Mouse (Mus musculus) heart, embryonic 15.5 days (tissue): Measurements from ENCODE around the gene Asb5. TPM values are rescaled to one million over a fixed set of nuclear protein-coding genes. Genes with fewer than 3 reads are reported as not detected.
A peak's percentile ranks its signal among the peaks of the same experiment; 100 is the strongest.
"Not testable (repeated sequence)": the region's sequence is repeated elsewhere in the genome, so short reads cannot be mapped to it uniquely, and the experiment has no call there.

Experiments
- ATAC-seq: fragments of 200-750 bp; cut with Nextera tagmentation; replicated peaks from 2 replicates; pipeline ENCODE4 v1.8.0; 2017; ENCODE audit warnings: low read depth, moderate TSS enrichment; ENCODE audit not compliant: insufficient number of reproducible peaks, insufficient read depth, low FRiP score
- H3K27ac ChIP-seq: fragments of 300-500 bp; sonication (generic); 2 replicates; pipeline ENCODE4 v1.5.1; 2015; ENCODE audit warnings: mild to moderate bottlenecking, inconsistent platforms
- H3K27me3 ChIP-seq: fragments of 300-500 bp; sonication (generic); 2 replicates; pipeline ENCODE4 v1.6.1; 2015; ENCODE audit warnings: inconsistent platforms
- H3K36me3 ChIP-seq: fragments of 300-500 bp; sonication (generic); 2 replicates; pipeline ENCODE4 v1.6.1; 2015; ENCODE audit warnings: mild to moderate bottlenecking, inconsistent platforms
- H3K4me1 ChIP-seq: fragments of 300-500 bp; sonication (generic); replicated peaks from 2 replicates; pipeline ENCODE4 v1.6.1; 2015; ENCODE audit warnings: inconsistent platforms
- H3K4me2 ChIP-seq: fragments of 300-500 bp; sonication (generic); 2 replicates; pipeline ENCODE4 v1.6.1; 2015; ENCODE audit warnings: inconsistent platforms, mild to moderate bottlenecking, moderate library complexity
- H3K4me3 ChIP-seq: fragments of 300-500 bp; sonication (generic); 2 replicates; pipeline ENCODE4 v1.5.1; 2015; ENCODE audit warnings: mild to moderate bottlenecking, inconsistent platforms
- H3K9ac ChIP-seq: fragments of 300-500 bp; sonication (generic); 2 replicates; pipeline ENCODE4 v1.6.1; 2015; ENCODE audit warnings: mild to moderate bottlenecking, inconsistent platforms
- H3K9me3 ChIP-seq: fragments of 300-500 bp; sonication (generic); replicated peaks from 2 replicates; pipeline ENCODE4 v1.6.1; 2016; ENCODE audit warnings: inconsistent platforms
- WGBS: fragments of 180-500 bp; shearing (Covaris S2); methylation state at CpG from one replicate; pipeline ENCODE4 v1.1.7; 2015; ENCODE audit warnings: mixed read lengths; 5-methylcytosine and 5-hydroxymethylcytosine counted together
- polyA plus RNA-seq: library from polyadenylated mRNA; unstranded; fragments of >200 nt; fragmentation: Nextera tagmentation; extraction: Ambion mirVana; gene quantifications from 2 replicates; pipeline ENCODE4 v1.2.1, GENCODE M21; 2015

The Asb5 gene
- polyA plus RNA-seq, 1 experiment from 2014 or later, result 4.9 TPM

DNA sequence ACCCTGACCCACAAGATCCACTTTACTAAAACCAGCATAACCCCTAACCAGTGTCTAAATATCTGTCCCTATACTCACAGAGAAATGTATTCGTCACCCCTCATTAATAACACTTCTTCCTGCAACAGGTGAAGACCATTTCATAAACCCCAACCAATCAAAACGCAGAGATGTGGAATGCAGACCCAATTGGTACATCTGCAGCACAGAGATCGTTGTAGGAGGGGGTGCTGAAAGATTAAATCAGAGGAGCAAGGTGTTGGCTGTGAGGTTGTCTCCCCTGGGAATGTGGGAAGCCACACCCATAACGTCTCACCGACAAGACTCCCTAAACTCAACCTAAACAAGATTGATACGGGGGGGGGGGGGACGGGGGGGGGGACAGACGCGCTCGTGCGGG lies 20.6 kb upstream of the Asb5 start:
- H3K4me2 ChIP-seq, result peak overlapping the region; percentile 61
- 0 out of 2 replicates have a peak, but pooled peaks cover 3% of the 10 kb centered on the region for H3K4me1 ChIP-seq
- H3K4me3 ChIP-seq, result peak overlapping the region; percentile 38
- no peaks in the 10 kb centered on the region for H3K27me3 ChIP-seq
- no peaks in the 10 kb centered on the region for H3K36me3 ChIP-seq
- WGBS, result 11% methylated on average over 5 of the region's 11 CpGs
- no peak overlapping the region for H3K9ac ChIP-seq
- H3K9me3 ChIP-seq, result no peaks in the 10 kb centered on the region
- no peak overlapping the region for H3K27ac ChIP-seq
- no peak for ATAC-seq

DNA sequence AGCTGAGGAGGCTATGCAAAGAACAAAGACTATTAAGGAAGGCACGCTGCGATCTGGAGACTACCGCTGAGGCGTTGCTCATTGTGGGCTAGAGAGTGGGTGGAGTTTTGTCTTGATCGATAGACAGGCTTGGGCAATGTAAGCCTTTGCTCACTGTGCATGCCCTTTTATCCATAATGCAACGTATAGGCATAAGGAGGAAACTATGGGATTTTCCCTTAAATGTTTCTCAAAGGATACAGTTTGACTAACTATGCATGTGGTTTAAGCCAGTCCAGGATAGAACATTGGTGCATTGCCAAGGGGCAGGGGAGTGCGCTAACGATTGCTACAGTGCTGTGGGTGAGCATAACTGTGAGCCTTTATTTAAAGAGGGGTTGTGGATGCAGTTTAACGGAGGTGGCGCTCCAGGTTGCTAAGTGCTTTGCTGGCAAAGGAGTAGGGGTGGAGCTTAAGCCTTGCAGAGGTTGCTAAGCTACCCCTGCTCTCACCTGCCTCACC lies 20.1 kb upstream of the Asb5 start:
- Histone ChIP-seq H3K27ac (no peak overlapping the region), H3K9me3 (no peaks in the 10 kb centered on the region), H3K4me1 (0 out of 2 replicates have a peak, but pooled peaks cover 3% of the 10 kb centered on the region), H3K4me3 (peak overlapping the region; percentile 38), H3K9ac (no peak overlapping the region), H3K27me3 (no peaks in the 10 kb centered on the region), H3K36me3 (no peaks in the 10 kb centered on the region), H3K4me2 (peak overlapping the region; percentile 61)
- peak; percentile 60; the same call in 1 of the 2 replicates for ATAC-seq
- 4% methylated on average over 10 of the region's 10 CpGs for WGBS

DNA sequence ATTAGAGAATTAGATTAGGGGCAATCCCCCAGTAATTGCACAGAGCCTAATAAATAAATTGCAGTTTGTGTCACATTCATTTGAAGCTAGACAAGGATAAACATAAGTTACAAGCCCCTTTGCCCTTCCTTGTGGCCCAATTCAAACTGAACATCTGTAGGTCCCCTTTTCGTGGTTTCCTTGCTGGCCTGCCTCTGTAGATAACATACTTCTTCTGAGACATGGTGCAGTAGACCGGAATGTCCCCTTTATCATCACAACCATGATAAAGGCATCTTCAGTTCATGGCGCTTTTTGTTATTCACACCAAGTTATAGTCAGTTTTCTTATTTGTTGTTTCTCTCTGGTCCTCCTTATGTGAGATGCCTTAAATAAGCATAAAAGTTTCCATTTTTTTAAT lies 17.6 kb upstream of the Asb5 start:
- H3K36me3 ChIP-seq, result no peaks in the 10 kb centered on the region
- WGBS, result 46% methylated on average over 3 of the region's 3 CpGs
- no peaks in the 10 kb centered on the region for H3K9me3 ChIP-seq
- no peaks in the 10 kb centered on the region for H3K27me3 ChIP-seq
- H3K4me2 ChIP-seq, result no peak overlapping the region
- no peak overlapping the region for H3K4me3 ChIP-seq
- H3K4me1 ChIP-seq, result 0 out of 2 replicates have a peak, but pooled peaks cover 3% of the 10 kb centered on the region
- no peak overlapping the region for H3K9ac ChIP-seq
- no peak for ATAC-seq
- H3K27ac ChIP-seq, result no peak overlapping the region

DNA sequence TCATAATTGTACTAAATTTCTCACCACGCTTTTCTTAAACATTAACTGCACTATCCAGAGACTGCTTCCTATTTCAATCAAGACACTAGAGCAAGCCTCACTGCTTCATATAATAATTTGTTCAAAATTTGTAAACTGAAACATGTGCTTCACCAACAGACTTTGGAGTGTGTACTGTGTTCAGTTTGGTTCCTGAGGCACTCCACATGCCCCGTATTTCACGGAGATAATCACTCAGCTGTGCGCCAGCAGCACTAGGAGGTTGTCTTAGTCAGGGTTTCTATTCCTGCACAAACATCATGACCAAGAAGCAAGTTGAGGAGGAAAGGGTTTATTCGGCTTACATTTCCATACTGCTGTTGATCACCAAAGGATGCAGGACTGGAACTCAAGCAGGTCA lies 17.2 kb upstream of the Asb5 start:
- H3K4me1 ChIP-seq, H3K27ac ChIP-seq, H3K4me3 ChIP-seq, H3K27me3 ChIP-seq, H3K4me2 ChIP-seq, ATAC-seq, H3K9me3 ChIP-seq, H3K9ac ChIP-seq, H3K36me3 ChIP-seq: not testable (repeated sequence)
- 75% methylated on average over 5 of the region's 5 CpGs for WGBS

DNA sequence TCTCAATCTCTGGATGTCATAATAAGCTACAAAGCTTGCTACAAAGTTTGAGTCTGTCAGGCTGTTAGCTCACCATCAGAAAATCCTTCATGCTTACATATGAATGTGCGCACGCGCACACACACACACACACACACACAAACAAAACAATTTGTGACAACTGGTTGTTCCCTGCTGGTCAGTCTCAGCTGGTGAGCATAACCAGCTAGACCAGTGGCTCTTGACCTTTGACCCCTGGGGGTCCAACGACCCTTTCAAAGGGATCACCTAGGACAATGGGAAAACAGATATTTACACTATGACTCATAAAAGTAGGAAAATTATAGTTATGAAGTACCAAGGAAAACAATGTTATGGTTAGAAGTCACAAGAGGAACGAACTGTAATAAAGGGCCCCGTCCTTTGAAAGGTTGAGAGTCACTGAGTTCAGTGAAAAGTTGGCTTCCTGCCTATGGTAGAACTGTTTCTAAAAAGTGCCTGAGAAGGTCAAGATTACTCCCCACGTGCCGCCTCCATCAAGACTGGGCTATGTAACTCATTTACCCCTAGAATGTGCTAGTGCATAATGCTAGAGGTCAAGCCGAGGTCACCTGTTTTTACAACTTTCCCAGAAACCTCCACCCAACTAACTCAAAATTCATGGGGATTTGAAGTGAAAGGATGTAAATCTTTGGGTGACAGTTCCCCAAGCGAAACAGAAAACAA lies 10.5 kb upstream of the Asb5 start:
- no peak for ATAC-seq
- WGBS, result 74% methylated on average over 10 of the region's 10 CpGs

GRCm38 (mm10) chr8:54520516-54520915 lies 8.9 kb upstream of the Asb5 start:
- Histone ChIP-seq H3K36me3 (peaks cover 21% of the 10 kb centered on the region), H3K9ac (no peak overlapping the region), H3K27ac (no peak overlapping the region), H3K27me3 (no peaks in the 10 kb centered on the region), H3K4me2 (no peak overlapping the region), H3K4me1 (no peaks in the 10 kb centered on the region), H3K4me3 (no peak overlapping the region), H3K9me3 (no peaks in the 10 kb centered on the region)
- no peak for ATAC-seq
- WGBS, result 75% methylated on average over 4 of the region's 4 CpGs

More for the DNA sequence above, 10.5 kb upstream of the Asb5 start:
- Histone ChIP-seq H3K36me3 (peaks cover 20% of the 10 kb centered on the region), H3K27ac (no peak overlapping the region), H3K27me3 (no peaks in the 10 kb centered on the region), H3K9me3 (no peaks in the 10 kb centered on the region), H3K4me3 (no peak overlapping the region), H3K4me2 (no peak overlapping the region), H3K4me1 (no peaks in the 10 kb centered on the region), H3K9ac (no peak overlapping the region)

DNA sequence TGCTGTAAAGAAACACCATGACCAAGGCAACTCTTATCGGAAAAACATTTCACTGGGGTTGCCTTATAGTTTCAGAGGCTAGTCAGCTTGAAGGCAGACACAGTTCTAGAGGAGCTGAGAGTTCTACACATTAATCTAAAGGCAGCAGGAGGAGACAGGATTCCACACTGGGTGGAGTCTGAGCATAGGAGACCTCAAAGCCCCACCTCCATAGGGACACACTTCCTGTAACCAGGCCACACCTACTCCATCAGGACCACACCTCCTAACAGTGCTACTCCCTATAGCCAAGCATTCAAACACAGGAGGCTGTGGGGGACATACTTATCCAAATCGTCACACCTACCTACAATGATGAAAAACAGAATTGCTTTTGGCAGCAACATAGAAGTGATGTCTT lies 3.8 kb upstream of the Asb5 start:
- Histone ChIP-seq H3K27me3 (no peaks in the 10 kb centered on the region), H3K9me3 (no peaks in the 10 kb centered on the region), H3K4me3 (no peak overlapping the region), H3K36me3 (peaks cover 21% of the 10 kb centered on the region), H3K9ac (no peak overlapping the region), H3K4me1 (peaks cover 14% of the 10 kb centered on the region), H3K27ac (no peak overlapping the region), H3K4me2 (no peak overlapping the region)
- 79% methylated on average over 2 of the region's 2 CpGs for WGBS
- ATAC-seq, result no peak

DNA sequence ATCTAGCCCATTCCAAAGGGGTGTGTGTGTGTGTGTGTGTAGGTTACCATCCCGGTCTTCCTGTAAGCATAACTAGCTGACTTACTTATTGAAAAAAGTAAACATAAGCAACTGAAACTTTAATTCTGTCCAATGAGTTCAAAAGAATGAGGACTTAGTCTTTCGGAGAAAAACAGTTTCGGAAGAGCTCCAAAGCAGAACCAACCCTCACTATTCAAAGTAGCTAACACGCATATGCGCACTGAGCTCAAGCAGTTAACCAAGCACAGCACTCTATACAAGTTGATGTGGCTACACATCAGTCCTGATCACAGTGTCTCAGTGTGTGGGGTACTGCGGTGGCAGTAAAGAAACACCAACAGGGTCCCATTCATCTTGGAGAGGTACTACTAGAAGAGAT lies 2.7 kb upstream of the Asb5 start:
- Histone ChIP-seq H3K9me3 (no peaks in the 10 kb centered on the region), H3K36me3 (peaks cover 16% of the 10 kb centered on the region), H3K9ac (no peak overlapping the region), H3K27me3 (no peaks in the 10 kb centered on the region), H3K27ac (no peak overlapping the region), H3K4me1 (peaks cover 14% of the 10 kb centered on the region), H3K4me3 (no peak overlapping the region), H3K4me2 (no peak overlapping the region)
- 95% methylated on average over 6 of the region's 6 CpGs for WGBS
- no peak for ATAC-seq

DNA sequence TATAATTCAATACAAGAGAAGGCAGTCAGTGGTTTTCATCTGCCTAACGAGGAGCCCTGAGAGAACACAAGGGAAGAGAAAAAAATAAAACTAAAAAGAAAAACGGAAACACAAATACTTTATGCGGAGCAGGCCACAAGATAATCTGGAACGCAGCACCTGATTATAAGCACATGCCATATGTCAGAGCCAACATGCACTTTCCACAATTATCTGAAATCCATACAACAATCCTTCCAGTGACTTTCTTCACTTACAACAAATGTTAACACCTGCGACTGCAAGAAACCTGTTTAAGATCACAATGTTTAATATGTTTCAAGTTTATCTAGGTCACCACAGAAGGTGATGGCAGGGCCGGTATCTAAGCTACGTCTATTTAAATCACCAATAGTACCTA lies 809 bp upstream of the Asb5 start:
- 24% methylated on average over 7 of the region's 7 CpGs for WGBS
- H3K36me3 ChIP-seq, result 0 out of 2 replicates have a peak, but pooled peaks cover 4% of the 10 kb centered on the region
- H3K27ac ChIP-seq, result peak overlapping the region; percentile 93
- H3K27me3 ChIP-seq, result no peaks in the 10 kb centered on the region
- peak overlapping the region; percentile 95 for H3K9ac ChIP-seq
- no peaks in the 10 kb centered on the region for H3K9me3 ChIP-seq
- peaks cover 14% of the 10 kb centered on the region for H3K4me1 ChIP-seq
- no peak for ATAC-seq
- H3K4me3 ChIP-seq, result peak overlapping the region; percentile 100
- H3K4me2 ChIP-seq, result peak overlapping the region; percentile 71

- no peaks in the 10 kb centered on the region for H3K27me3 ChIP-seq
- no peak overlapping the region for H3K27ac ChIP-seq
- WGBS, result 87% methylated on average over 5 of the region's 5 CpGs
- no peaks in the 10 kb centered on the region for H3K9me3 ChIP-seq
- H3K4me2 ChIP-seq, result no peak overlapping the region
- peaks cover 4% of the 10 kb centered on the region; the same call in 1 of the 2 replicates for H3K4me1 ChIP-seq
- H3K36me3 ChIP-seq, result no peaks in the 10 kb centered on the region
- H3K9ac ChIP-seq, result no peak overlapping the region
- no peak for ATAC-seq
- no peak overlapping the region for H3K4me3 ChIP-seq
Observed at GRCm38 (mm10) chr8:54535172-54535571, 5.8 kb downstream of the Asb5 start.

- no peak for ATAC-seq
- no peak overlapping the region for H3K9ac ChIP-seq
- no peaks in the 10 kb centered on the region for H3K9me3 ChIP-seq
- H3K27me3 ChIP-seq, result no peaks in the 10 kb centered on the region
- H3K36me3 ChIP-seq, result no peaks in the 10 kb centered on the region; the same call in 1 of the 2 replicates
- 84% methylated on average over 3 of the region's 3 CpGs for WGBS
- H3K4me1 ChIP-seq, result no peaks in the 10 kb centered on the region
- H3K27ac ChIP-seq, result no peak overlapping the region
- no peak overlapping the region for H3K4me2 ChIP-seq
- no peak overlapping the region for H3K4me3 ChIP-seq
Observed at GRCm38 (mm10) chr8:54537285-54537684, 7.9 kb downstream of the Asb5 start.

DNA sequence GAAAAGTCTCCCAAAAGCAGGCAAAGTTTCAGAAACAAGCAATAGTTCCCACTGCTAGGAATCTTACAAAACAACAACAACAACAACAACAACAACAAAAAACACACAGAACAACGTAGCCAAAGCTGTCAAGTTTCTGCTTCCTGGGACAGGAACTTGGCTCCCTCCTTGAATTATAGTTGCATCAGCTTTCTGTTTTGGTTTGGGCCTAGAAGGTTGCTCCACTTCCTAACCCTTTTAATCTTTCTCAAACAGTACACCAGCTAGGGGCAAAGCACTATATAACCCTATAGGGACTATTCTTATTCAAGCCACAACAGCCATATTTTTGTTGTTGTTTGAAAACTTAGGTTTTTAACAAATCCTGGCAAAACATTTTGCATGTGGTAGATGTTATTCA lies 12.0 kb downstream of the Asb5 start:
- H3K9me3 ChIP-seq, result no peaks in the 10 kb centered on the region
- no peaks in the 10 kb centered on the region; the same call in 1 of the 2 replicates for H3K36me3 ChIP-seq
- H3K27me3 ChIP-seq, result no peaks in the 10 kb centered on the region
- H3K27ac ChIP-seq, result no peak overlapping the region
- no peak overlapping the region for H3K4me3 ChIP-seq
- no peak overlapping the region for H3K4me2 ChIP-seq
- H3K4me1 ChIP-seq, result no peaks in the 10 kb centered on the region
- no peak for ATAC-seq
- no peak overlapping the region for H3K9ac ChIP-seq
- 56% methylated on average over 1 of the region's 1 CpGs for WGBS
